Mouse (Mus musculus) lung, postnatal 0 days (tissue): ENCODE results near the gene Nbas.

Experiments used
- CTCF ChIP-seq: IDR thresholded peaks from 2 replicates; pipeline ENCODE4 v1.5.1; 2016; ENCODE audit warnings: antibody characterized with exemption, mild to moderate bottlenecking
- EP300 ChIP-seq: IDR thresholded peaks from 2 replicates; pipeline ENCODE4 v1.6.1; 2016; ENCODE audit warnings: antibody characterized with exemption, mild to moderate bottlenecking, control low read depth

GRCm38 (mm10) chr12:13587675-13588074 lies 318.7 kb downstream of the Nbas start:
- TF ChIP-seq EP300 (no peak), CTCF (no peak)
